Mouse (Mus musculus): ENCODE measurements around the gene Scgb1b20.
"Not testable (repeated sequence)": the region's sequence is repeated elsewhere in the genome, so short reads cannot be mapped to it uniquely, and the experiment has no call there.

Scgb1b20 gene

GRCm38 (mm10) chr7:33372934-33373333, at the start of gene Scgb1b20:
Gene Scgb1b20 (plus strand): TSS chr7:33373234.
- not testable (repeated sequence) for DNase-seq (ENCODE audit: low spot score in 2 of 2)

GRCm38 (mm10) chr7:33366222-33366621, 6.8 kb upstream of the Scgb1b20 start, which contains the start of gene Scgb2b20:
Gene Scgb2b20 (minus strand): TSS chr7:33366322.
- not testable (repeated sequence) for DNase-seq (ENCODE audit: low spot score in 2 of 2)

GRCm38 (mm10) chr7:33399749-33400148, 26.7 kb downstream of the Scgb1b20 start:
- not testable (repeated sequence) for DNase-seq (ENCODE audit: low spot score in 2 of 2)

GRCm38 (mm10) chr7:33401650-33402049, 28.6 kb downstream of the Scgb1b20 start:
- no peak for DNase-seq (ENCODE audit: low spot score in 2 of 2)

GRCm38 (mm10) chr7:33409681-33410080, 36.6 kb downstream of the Scgb1b20 start:
- DNase-seq (ENCODE audit: low spot score in 2 of 2) = not testable (repeated sequence)
